16 mouse cellular contexts compared by ENCODE assay signal in the genomic region with DNA sequence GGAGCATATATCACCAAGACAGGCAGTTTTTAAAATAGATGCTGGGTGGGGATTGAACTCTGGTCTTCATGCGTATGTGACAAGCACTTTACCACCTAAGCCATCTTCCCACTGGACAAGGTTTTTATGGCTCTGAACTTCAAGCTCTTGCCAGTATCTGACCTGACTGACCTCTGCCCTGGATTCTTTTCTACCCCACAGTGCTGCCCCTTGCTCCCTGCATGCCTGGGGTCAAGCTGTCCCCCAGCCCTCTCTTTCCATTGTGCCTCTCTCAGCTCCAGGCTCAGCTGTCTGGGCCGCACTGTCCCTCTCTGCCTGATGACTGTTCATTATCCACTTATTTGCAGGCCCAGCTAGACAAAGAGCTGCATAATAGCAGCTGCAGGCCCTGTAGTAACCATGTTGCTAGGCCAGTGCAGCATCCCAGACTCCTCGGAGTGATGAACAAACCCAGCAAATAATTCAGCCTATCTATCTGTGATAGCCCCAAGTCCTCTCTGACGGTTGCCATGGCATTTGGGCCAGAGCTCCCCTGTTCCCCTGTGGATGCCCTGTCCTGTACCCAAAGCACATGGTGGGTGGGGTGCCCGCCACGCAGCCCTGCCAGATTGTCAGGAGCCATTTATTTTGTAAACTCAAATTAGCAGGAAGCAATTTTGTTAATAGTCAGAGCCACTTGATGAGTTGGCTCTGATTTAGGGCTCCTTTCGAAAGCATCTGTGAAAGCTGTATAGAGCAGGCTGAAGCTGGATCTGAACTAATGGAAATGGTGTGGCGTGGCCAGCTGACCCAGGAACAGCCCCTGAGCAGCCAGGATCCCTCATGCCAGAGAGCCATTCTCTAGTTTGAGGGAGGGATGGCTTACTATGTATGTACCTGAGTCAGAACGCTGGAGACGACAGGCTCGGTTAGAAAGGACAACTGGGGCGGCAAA. TPM values are rescaled to one million over a fixed set of nuclear protein-coding genes. Genes with fewer than 3 reads are reported as not detected.
DNase-seq lines count a peak whose midpoint lies in the region; ATAC-seq and TF ChIP-seq lines count a peak whose summit lies in the region.
"Had no signal": no experiment of that assay in that cellular context is flagged by ENCODE, and none has a peak within 500 bp of the region (broad histone marks: within the 10 kb centered on the region; RNA-seq: fewer than 3 reads in every experiment).

No protein-coding gene starts in this region.

- no peaks in the 10 kb centered on the region for H3K27me3 ChIP-seq in forebrain, embryonic 14.5 days (replicated peaks; ENCODE audit: control insufficient read depth, insufficient read depth, low read length)
- H3K27me3 ChIP-seq in limb, embryonic 10.5 days (ENCODE audit: low read depth, poor library complexity, severe bottlenecking), result no peaks in the 10 kb centered on the region
- no peaks in the 10 kb centered on the region for H3K27me3 ChIP-seq in neural tube, embryonic 12.5 days (replicated peaks)
- H3K27me3 ChIP-seq in liver, postnatal 0 days (ENCODE audit: insufficient read depth, low read length), result no peaks in the 10 kb centered on the region

- DNase-seq in embryo, embryonic 9.5 days (ENCODE audit: extremely low spot score), result peak; percentile 33
- peak; percentile 53 for DNase-seq in forebrain, embryonic 14.5 days (ENCODE audit: low spot score)
- no peak for DNase-seq in limb, embryonic 10.5 days (ENCODE audit: low spot score)
- no peak for DNase-seq in liver, postnatal 0 days
- no peak for DNase-seq in frontal cortex, adult 2 months (ENCODE audit: extremely low spot score in 1 of 2, low spot score in 1 of 2)
- DNase-seq in kidney, postnatal 25 days, result no peak
- DNase-seq in right cerebral cortex, postnatal 25 days, result no peak
- DNase-seq: cerebellum, adult 9-11 months; gastrocnemius, postnatal 14 days; kidney, adult 9 months; layer of hippocampus, adult 9-11 months; lung, adult 18-20 months; spleen, adult 18-20 months had no signal

- H3K4me2 ChIP-seq in forebrain, embryonic 14.5 days (ENCODE audit: low read length), result no peak overlapping the region
- no peak overlapping the region for H3K4me2 ChIP-seq in neural tube, embryonic 12.5 days (replicated peaks)
- H3K4me2 ChIP-seq in liver, postnatal 0 days (ENCODE audit: low read depth, low read length), result no peak overlapping the region

- H3K27ac ChIP-seq in forebrain, embryonic 14.5 days (ENCODE audit: low read depth, low read length), result peak overlapping the region; percentile 66; the same call in 1 of the 2 replicates
- H3K27ac ChIP-seq in limb, embryonic 10.5 days, result peak overlapping the region; percentile 3
- H3K27ac ChIP-seq in neural tube, embryonic 12.5 days, result peak overlapping the region; percentile 12; the same call in 1 of the 2 replicates
- H3K27ac ChIP-seq in liver, postnatal 0 days (ENCODE audit: low read depth), result no peak overlapping the region

- WGBS in forebrain, embryonic 14.5 days, result 61% methylated on average over 12 of the region's 12 CpGs
- WGBS in limb, embryonic 10.5 days, result 80% methylated on average over 12 of the region's 12 CpGs
- WGBS in neural tube, embryonic 12.5 days, result 50% methylated on average over 12 of the region's 12 CpGs
- WGBS in liver, postnatal 0 days (ENCODE audit: insufficient replicate concordance), result 82% methylated on average over 12 of the region's 12 CpGs

- ATAC-seq in forebrain, embryonic 14.5 days, result peak; percentile 79
- peak; percentile 79 for ATAC-seq in neural tube, embryonic 12.5 days (ENCODE audit: low FRiP score, low read depth)
- ATAC-seq in liver, postnatal 0 days, result no peak

- TF ChIP-seq CTCF in liver, postnatal 0 days (IDR thresholded peaks at IDR 0.05; ENCODE audit: low read depth), result no peak

- no peaks in the 10 kb centered on the region for H3K4me1 ChIP-seq in forebrain, embryonic 14.5 days (ENCODE audit: control insufficient read depth, insufficient read depth, low read length)
- peaks cover 38% of the 10 kb centered on the region for H3K4me1 ChIP-seq in limb, embryonic 10.5 days
- H3K4me1 ChIP-seq in neural tube, embryonic 12.5 days, result peaks cover 22% of the 10 kb centered on the region
- H3K4me1 ChIP-seq in liver, postnatal 0 days (ENCODE audit: insufficient read depth), result no peaks in the 10 kb centered on the region

- no peak overlapping the region for H3K4me3 ChIP-seq in forebrain, embryonic 14.5 days (ENCODE audit: low read depth, low read length)
- no peak overlapping the region for H3K4me3 ChIP-seq in limb, embryonic 10.5 days
- no peak overlapping the region for H3K4me3 ChIP-seq in neural tube, embryonic 12.5 days
- H3K4me3 ChIP-seq in liver, postnatal 0 days (ENCODE audit: low read depth, low read length), result no peak overlapping the region
- H3K4me3 ChIP-seq: erythroblast, embryonic 14.5 days; megakaryocyte, embryonic 14.5 days had no signal

- no peak overlapping the region for H3K9ac ChIP-seq in forebrain, embryonic 14.5 days (ENCODE audit: low read length)
- no peak overlapping the region for H3K9ac ChIP-seq in neural tube, embryonic 12.5 days
- no peak overlapping the region for H3K9ac ChIP-seq in liver, postnatal 0 days (replicated peaks)

- no peaks in the 10 kb centered on the region for H3K36me3 ChIP-seq in forebrain, embryonic 14.5 days (ENCODE audit: control insufficient read depth, insufficient read depth, low read length)
- no peaks in the 10 kb centered on the region for H3K36me3 ChIP-seq in limb, embryonic 10.5 days
- 0 out of 2 replicates have a peak, but pooled peaks cover 3% of the 10 kb centered on the region for H3K36me3 ChIP-seq in neural tube, embryonic 12.5 days
- H3K36me3 ChIP-seq in liver, postnatal 0 days (replicated peaks; ENCODE audit: insufficient read depth, low read length), result no peaks in the 10 kb centered on the region

- H3K9me3 ChIP-seq in forebrain, embryonic 14.5 days (replicated peaks; ENCODE audit: control insufficient read depth, low read length), result no peaks in the 10 kb centered on the region
- H3K9me3 ChIP-seq in limb, embryonic 10.5 days (replicated peaks), result no peaks in the 10 kb centered on the region
- H3K9me3 ChIP-seq in neural tube, embryonic 12.5 days, result no peaks in the 10 kb centered on the region
- no peaks in the 10 kb centered on the region for H3K9me3 ChIP-seq in liver, postnatal 0 days (ENCODE audit: low read length)

- TF ChIP-seq EP300 in liver, postnatal 0 days (IDR thresholded peaks at IDR 0.05; ENCODE audit: low read depth), result no peak

RNA-seq across cellular contexts. Expression of gene Hspa4, which starts 47.8 kb away (rescaled TPM):
- 55.5 and 58.6 TPM in 2 replicates for polyA plus RNA-seq in forebrain, embryonic 14.5 days (2014; fragmentation: Nextera tagmentation; extraction: Ambion mirVana)
- polyA plus RNA-seq in limb, embryonic 10.5 days (2016; fragmentation: Nextera tagmentation; extraction: Ambion mirVana), result 143 and 154 TPM in 2 replicates
- 85.8 and 89.0 TPM in 2 replicates for polyA plus RNA-seq in neural tube, embryonic 12.5 days (2016; fragmentation: Nextera tagmentation; extraction: Ambion mirVana)
- polyA plus RNA-seq in liver, postnatal 0 days (2015; fragmentation: Nextera tagmentation; extraction: Ambion mirVana), result 37.4 and 41.4 TPM in 2 replicates
- polyA plus RNA-seq in frontal cortex, adult 2 months (2012; rRNA removed), result 82.5 and 92.5 TPM in 2 replicates

Comparison
In these comparisons a context has a peak if more than half of its experiments do, and no peak if none do; other contexts are left out.
1. DNase-seq: peak in embryo, embryonic 9.5 days (single experiment) and forebrain, embryonic 14.5 days (single experiment); none in limb, embryonic 10.5 days (single experiment), liver, postnatal 0 days (single experiment), frontal cortex, adult 2 months (0 of 2), kidney, postnatal 25 days (0 of 2) and right cerebral cortex, postnatal 25 days (single experiment).